Mouse (Mus musculus): ENCODE results near the gene Lmntd1.

Gene Lmntd1

GRCm38 (mm10) chr6:145432711-145433708 is 181.1 kb downstream of the Lmntd1 start:
- DNase-seq = no peak

- DNase-seq = no peak
Observed at GRCm38 (mm10) chr6:145431747-145432146, 182.4 kb downstream of the Lmntd1 start.

GRCm38 (mm10) chr6:145427411-145427810 is 186.7 kb downstream of the Lmntd1 start:
- peak; percentile 52 for DNase-seq

GRCm38 (mm10) chr6:145426501-145426900 is 187.6 kb downstream of the Lmntd1 start:
- DNase-seq = peak; percentile 0

- DNase-seq = peak; percentile 0
Observed at GRCm38 (mm10) chr6:145424156-145424555, 190.0 kb downstream of the Lmntd1 start.

GRCm38 (mm10) chr6:145423484-145423883 is 190.6 kb downstream of the Lmntd1 start:
- DNase-seq = peak; percentile 1

GRCm38 (mm10) chr6:145421666-145422065 is 192.5 kb downstream of the Lmntd1 start:
- DNase-seq = no peak

- DNase-seq = peak; percentile 1
Observed at GRCm38 (mm10) chr6:145420407-145420806, 193.7 kb downstream of the Lmntd1 start.

- DNase-seq = no peak
Observed at GRCm38 (mm10) chr6:145418856-145419255, 195.3 kb downstream of the Lmntd1 start.

- DNase-seq = peak; percentile 32
Observed at GRCm38 (mm10) chr6:145417720-145418440, 196.2 kb downstream of the Lmntd1 start.

GRCm38 (mm10) chr6:145417014-145417719 is 197.0 kb downstream of the Lmntd1 start:
- DNase-seq = peak; percentile 83

- DNase-seq = no peak
Observed at GRCm38 (mm10) chr6:145404369-145405051, 209.6 kb downstream of the Lmntd1 start.

- DNase-seq = peak; percentile 37
Observed at GRCm38 (mm10) chr6:145401140-145401539, 213.0 kb downstream of the Lmntd1 start.

GRCm38 (mm10) chr6:145397881-145398280 is 216.2 kb downstream of the Lmntd1 start:
- no peak for DNase-seq

GRCm38 (mm10) chr6:145396534-145396933 is 217.6 kb downstream of the Lmntd1 start:
- peak; percentile 33 for DNase-seq

GRCm38 (mm10) chr6:145390421-145390820 is 223.7 kb downstream of the Lmntd1 start:
- DNase-seq = peak; percentile 0

- DNase-seq = peak; percentile 38
Observed at GRCm38 (mm10) chr6:145389904-145390303, 224.2 kb downstream of the Lmntd1 start.

GRCm38 (mm10) chr6:145387378-145387777 is 226.7 kb downstream of the Lmntd1 start:
- peak; percentile 2 for DNase-seq

GRCm38 (mm10) chr6:145382586-145383380 is 231.3 kb downstream of the Lmntd1 start:
- DNase-seq = peak; percentile 34

GRCm38 (mm10) chr6:145380961-145381360 is 233.2 kb downstream of the Lmntd1 start:
- DNase-seq = no peak

GRCm38 (mm10) chr6:145379175-145379574 is 234.9 kb downstream of the Lmntd1 start:
- DNase-seq = peak; percentile 38
